Mouse (Mus musculus) layer of hippocampus, adult 9-10 months (tissue): ENCODE measurements around the gene Agpat4.
A peak's percentile ranks its signal among the peaks of the same experiment; 100 is the strongest.

ENCODE experiments used
- DNase-seq: peaks from one replicate; pipeline ENCODE4 v3.0.0; 2022; ENCODE audit warnings: low spot score

The Agpat4 gene

GRCm38 (mm10) chr17:12160984-12161764 is 42.7 kb downstream of the Agpat4 start:
- no peak for DNase-seq

GRCm38 (mm10) chr17:12161877-12162276 is 43.4 kb downstream of the Agpat4 start:
- no peak for DNase-seq

- no peak for DNase-seq
Observed at GRCm38 (mm10) chr17:12162824-12163223, 44.3 kb downstream of the Agpat4 start.

GRCm38 (mm10) chr17:12163403-12163802 is 44.9 kb downstream of the Agpat4 start:
- no peak for DNase-seq

- peak; percentile 47 for DNase-seq
Observed at GRCm38 (mm10) chr17:12163903-12164302, 45.4 kb downstream of the Agpat4 start.

GRCm38 (mm10) chr17:12164507-12164906 is 46.0 kb downstream of the Agpat4 start:
- no peak for DNase-seq

- no peak for DNase-seq
Observed at GRCm38 (mm10) chr17:12165009-12165695, 46.6 kb downstream of the Agpat4 start.

- DNase-seq = no peak
Observed at GRCm38 (mm10) chr17:12165701-12166100, 47.2 kb downstream of the Agpat4 start.

GRCm38 (mm10) chr17:12168536-12168935 is 50.0 kb downstream of the Agpat4 start:
- peak; percentile 53 for DNase-seq

- DNase-seq = no peak
Observed at GRCm38 (mm10) chr17:12169326-12169836, 50.9 kb downstream of the Agpat4 start.

- DNase-seq = no peak
Observed at GRCm38 (mm10) chr17:12170791-12171497, 52.4 kb downstream of the Agpat4 start.

GRCm38 (mm10) chr17:12171666-12172065 is 53.2 kb downstream of the Agpat4 start:
- DNase-seq = no peak

GRCm38 (mm10) chr17:12174221-12174620 is 55.7 kb downstream of the Agpat4 start:
- no peak for DNase-seq

GRCm38 (mm10) chr17:12174896-12175295 is 56.4 kb downstream of the Agpat4 start:
- no peak for DNase-seq

- DNase-seq = no peak
Observed at GRCm38 (mm10) chr17:12175626-12176025, 57.1 kb downstream of the Agpat4 start.

GRCm38 (mm10) chr17:12179339-12179738 is 60.8 kb downstream of the Agpat4 start:
- DNase-seq = no peak

GRCm38 (mm10) chr17:12179766-12180165 is 61.3 kb downstream of the Agpat4 start:
- DNase-seq = no peak

- DNase-seq = no peak
Observed at GRCm38 (mm10) chr17:12182702-12183485, 64.4 kb downstream of the Agpat4 start.

GRCm38 (mm10) chr17:12184283-12184682 is 65.8 kb downstream of the Agpat4 start:
- DNase-seq = no peak

- DNase-seq = no peak
Observed at GRCm38 (mm10) chr17:12185855-12186254, 67.4 kb downstream of the Agpat4 start.

GRCm38 (mm10) chr17:12186341-12186740 is 67.8 kb downstream of the Agpat4 start:
- DNase-seq = no peak

GRCm38 (mm10) chr17:12187782-12188181 is 69.3 kb downstream of the Agpat4 start:
- peak; percentile 67 for DNase-seq
